Mouse (Mus musculus) hindbrain, embryonic 11.5 days (tissue): ENCODE results near the gene T. TPM values are rescaled to one million over a fixed set of nuclear protein-coding genes. Genes with fewer than 3 reads are reported as not detected.

Experiments
- ATAC-seq: fragments of 200-750 bp; cut with Nextera tagmentation; 2 replicates; pipeline ENCODE4 v1.8.0; 2017; ENCODE audit warnings: mild to moderate bottlenecking, moderate TSS enrichment, moderate library complexity; ENCODE audit not compliant: low FRiP score
- DNase-seq: peaks from one replicate; pipeline ENCODE4 v3.0.0-alpha.2; 2015; ENCODE audit warnings: low spot score
- H3K27ac ChIP-seq: fragments of 300-500 bp; sonication (generic); 2 replicates; pipeline ENCODE4 v1.5.1; 2014; ENCODE audit warnings: mild to moderate bottlenecking, low read depth, low read length
- H3K27me3 ChIP-seq: fragments of 300-500 bp; sonication (generic); 2 replicates; pipeline ENCODE4 v1.6.1; 2014; ENCODE audit warnings: mild to moderate bottlenecking, low read length, moderate library complexity, mixed read lengths; ENCODE audit not compliant: control insufficient read depth, insufficient read depth
- H3K36me3 ChIP-seq: fragments of 300-500 bp; sonication (generic); 2 replicates; pipeline ENCODE4 v1.6.1; 2014; ENCODE audit warnings: mild to moderate bottlenecking, low read length, moderate library complexity, mixed read lengths; ENCODE audit not compliant: control insufficient read depth, insufficient read depth
- H3K4me1 ChIP-seq: fragments of 300-500 bp; sonication (generic); replicated peaks from 2 replicates; pipeline ENCODE4 v1.6.1; 2014; ENCODE audit warnings: low read length, mixed read lengths; ENCODE audit not compliant: control insufficient read depth, insufficient read depth
- H3K4me2 ChIP-seq: fragments of 300-500 bp; sonication (generic); replicated peaks from 2 replicates; pipeline ENCODE4 v1.6.1; 2014; ENCODE audit warnings: mild to moderate bottlenecking, low read depth, low read length
- H3K4me3 ChIP-seq: fragments of 300-500 bp; sonication (generic); 2 replicates; pipeline ENCODE4 v1.5.1; 2014; ENCODE audit warnings: low read depth, low read length
- H3K9ac ChIP-seq: fragments of 300-500 bp; sonication (generic); 2 replicates; pipeline ENCODE4 v1.6.1; 2014; ENCODE audit warnings: low read depth, low read length
- H3K9me3 ChIP-seq: fragments of 300-500 bp; sonication (generic); 2 replicates; pipeline ENCODE4 v1.6.1; 2016; ENCODE audit warnings: low read length; ENCODE audit not compliant: control insufficient read depth
- WGBS: fragments of 180-500 bp; shearing (Covaris S2); extraction: QIAGEN DNeasy Blood & Tissue Kit; methylation state at CpG from one replicate; pipeline ENCODE4 v1.1.7; 2014; 5-methylcytosine and 5-hydroxymethylcytosine counted together
- polyA plus RNA-seq: library from polyadenylated mRNA; unstranded; fragments of >200 nt; fragmentation: Nextera tagmentation; extraction: Ambion mirVana; gene quantifications from 2 replicates; pipeline ENCODE4 v1.2.1, GENCODE M21; 2014

T gene
- polyA plus RNA-seq: 0.22 and 0.85 TPM in 2 replicates

- WGBS: under 1% methylated on average over 62 of the region's 65 CpGs
- no peaks in the 10 kb centered on the region for H3K36me3 ChIP-seq
- DNase-seq: peak; percentile 47
- peaks cover 95% of the 10 kb centered on the region for H3K27me3 ChIP-seq
- peak within 1 kb of the TSS; percentile 28; the same call in 1 of the 2 replicates for H3K4me2 ChIP-seq
- H3K9ac ChIP-seq: no peak within 1 kb of the TSS
- H3K27ac ChIP-seq: no peak within 1 kb of the TSS
- peak within 1 kb of the TSS; percentile 18 for H3K4me3 ChIP-seq
- no peaks in the 10 kb centered on the region for H3K9me3 ChIP-seq
- no peak for ATAC-seq
- H3K4me1 ChIP-seq: peaks cover 9% of the 10 kb centered on the region
Observed at GRCm38 (mm10) chr17:8433978-8434960, at the start of gene T. Gene T, plus strand, starts transcription at chr17:8434423.

GRCm38 (mm10) chr17:8385441-8385840, 48.8 kb upstream of the T start:
- Histone ChIP-seq H3K4me1 (no peaks in the 10 kb centered on the region; the same call in 1 of the 2 replicates), H3K27ac (no peak overlapping the region), H3K9ac (no peak overlapping the region), H3K36me3 (no peaks in the 10 kb centered on the region), H3K4me3 (no peak overlapping the region), H3K9me3 (no peaks in the 10 kb centered on the region), H3K27me3 (peaks cover 24% of the 10 kb centered on the region), H3K4me2 (no peak overlapping the region)
- DNase-seq (no peak), ATAC-seq (no peak)
- WGBS: 93% methylated on average over 2 of the region's 2 CpGs

GRCm38 (mm10) chr17:8388463-8388862, 45.8 kb upstream of the T start:
- Histone ChIP-seq H3K27ac (no peak overlapping the region), H3K27me3 (peaks cover 33% of the 10 kb centered on the region), H3K36me3 (no peaks in the 10 kb centered on the region), H3K4me1 (no peaks in the 10 kb centered on the region; the same call in 1 of the 2 replicates), H3K4me3 (no peak overlapping the region), H3K4me2 (no peak overlapping the region), H3K9ac (no peak overlapping the region), H3K9me3 (no peaks in the 10 kb centered on the region)
- DNase-seq (peak; percentile 71), ATAC-seq (no peak)
- 3% methylated on average over 13 of the region's 13 CpGs for WGBS

- no peak for ATAC-seq
- no peaks in the 10 kb centered on the region; the same call in 1 of the 2 replicates for H3K4me1 ChIP-seq
- no peaks in the 10 kb centered on the region for H3K9me3 ChIP-seq
- peak; percentile 27 for DNase-seq
- H3K4me2 ChIP-seq: peak overlapping the region; percentile 27
- H3K9ac ChIP-seq: 0 out of 2 replicates have a peak overlapping the region, but pooled peaks have one; percentile 15
- 1% methylated on average over 28 of the region's 28 CpGs for WGBS
- peak overlapping the region; percentile 19; the same call in 1 of the 2 replicates for H3K4me3 ChIP-seq
- H3K27ac ChIP-seq: no peak overlapping the region
- H3K27me3 ChIP-seq: peaks cover 33% of the 10 kb centered on the region
- H3K36me3 ChIP-seq: no peaks in the 10 kb centered on the region
Observed at GRCm38 (mm10) chr17:8388990-8389789, 45.0 kb upstream of the T start.

GRCm38 (mm10) chr17:8389790-8390095, 44.5 kb upstream of the T start:
- H3K36me3 ChIP-seq: no peaks in the 10 kb centered on the region
- ATAC-seq (no peak), DNase-seq (no peak)
- H3K4me3 ChIP-seq: no peak overlapping the region
- 6% methylated on average over 10 of the region's 10 CpGs for WGBS
- no peaks in the 10 kb centered on the region for H3K9me3 ChIP-seq
- no peak overlapping the region for H3K27ac ChIP-seq
- H3K9ac ChIP-seq: no peak overlapping the region
- H3K4me2 ChIP-seq: no peak overlapping the region
- no peaks in the 10 kb centered on the region; the same call in 1 of the 2 replicates for H3K4me1 ChIP-seq
- H3K27me3 ChIP-seq: peaks cover 33% of the 10 kb centered on the region

- no peak overlapping the region for H3K27ac ChIP-seq
- peaks cover 33% of the 10 kb centered on the region for H3K27me3 ChIP-seq
- no peak overlapping the region for H3K9ac ChIP-seq
- 58% methylated on average over 4 of the region's 4 CpGs for WGBS
- H3K36me3 ChIP-seq: no peaks in the 10 kb centered on the region
- H3K4me1 ChIP-seq: no peaks in the 10 kb centered on the region; the same call in 1 of the 2 replicates
- DNase-seq (no peak), ATAC-seq (no peak)
- no peaks in the 10 kb centered on the region for H3K9me3 ChIP-seq
- no peak overlapping the region for H3K4me3 ChIP-seq
- no peak overlapping the region for H3K4me2 ChIP-seq
Observed at GRCm38 (mm10) chr17:8390487-8390886, 43.7 kb upstream of the T start.

GRCm38 (mm10) chr17:8396371-8396770, 37.9 kb upstream of the T start:
- Histone ChIP-seq H3K27ac (no peak overlapping the region), H3K9me3 (no peaks in the 10 kb centered on the region), H3K27me3 (peaks cover under 1% of the 10 kb centered on the region; the same call in 1 of the 2 replicates), H3K36me3 (no peaks in the 10 kb centered on the region), H3K4me1 (no peaks in the 10 kb centered on the region), H3K4me3 (no peak overlapping the region), H3K9ac (no peak overlapping the region), H3K4me2 (no peak overlapping the region)
- DNase-seq: no peak
- ATAC-seq: no peak
- 53% methylated on average over 4 of the region's 4 CpGs for WGBS

GRCm38 (mm10) chr17:8397946-8398345, 36.3 kb upstream of the T start:
- Histone ChIP-seq H3K4me2 (no peak overlapping the region), H3K4me1 (no peaks in the 10 kb centered on the region), H3K9me3 (no peaks in the 10 kb centered on the region), H3K36me3 (no peaks in the 10 kb centered on the region), H3K4me3 (no peak overlapping the region), H3K27ac (no peak overlapping the region), H3K27me3 (no peaks in the 10 kb centered on the region), H3K9ac (no peak overlapping the region)
- DNase-seq (no peak), ATAC-seq (no peak)
- WGBS: 69% methylated on average over 2 of the region's 2 CpGs
